Mouse (Mus musculus) cerebellum, adult 2 months (tissue): ENCODE measurements around the gene Rasal2. TPM values are rescaled to one million over a fixed set of nuclear protein-coding genes. Genes with fewer than 3 reads are reported as not detected.

Experiments
- DNase-seq, 2 experiments: peaks; one replicate each; pipeline ENCODE4 v3.0.0; 2021
- H3K27ac ChIP-seq: fragments of 200-500 bp; 2 replicates; pipeline ENCODE4 v1.5.1; 2012; ENCODE audit warnings: low read length, control low read depth, inconsistent platforms; ENCODE audit not compliant: insufficient read depth
- H3K27me3 ChIP-seq: fragments of 200-500 bp; 2 replicates; pipeline ENCODE4 v1.6.1; 2012; ENCODE audit warnings: inconsistent platforms, mild to moderate bottlenecking, low read length, moderate library complexity; ENCODE audit not compliant: control insufficient read depth, insufficient read depth
- H3K4me1 ChIP-seq: fragments of 200-500 bp; 2 replicates; pipeline ENCODE4 v1.6.1; 2011; ENCODE audit warnings: low read length; ENCODE audit not compliant: control insufficient read depth, insufficient read depth
- H3K4me3 ChIP-seq: fragments of 200-500 bp; replicated peaks from 2 replicates; pipeline ENCODE3; 2011; ENCODE audit warnings: mild to moderate bottlenecking, low read depth, low read length, control low read depth; ENCODE audit not compliant: insufficient read depth
- CTCF ChIP-seq: fragments of 200-500 bp; IDR thresholded peaks from 2 replicates; pipeline ENCODE4 v1.5.1; 2011; ENCODE audit warnings: low read depth, mild to moderate bottlenecking, control low read depth, low read length, moderate library complexity, borderline replicate concordance; ENCODE audit not compliant: insufficient read depth
- POLR2A ChIP-seq: fragments of 200-500 bp; IDR thresholded peaks from 2 replicates; pipeline ENCODE4 v1.6.1; 2011; ENCODE audit warnings: low read length, control low read depth, borderline replicate concordance; ENCODE audit not compliant: insufficient read depth
- WGBS: fragments of 180-500 bp; shearing (Covaris S2); methylation state at CpG from one replicate; pipeline ENCODE4 v1.1.7; 2018; 5-methylcytosine and 5-hydroxymethylcytosine counted together
- polyA plus RNA-seq: library from polyadenylated mRNA; depleted of rRNA; stranded (reverse); fragments of >200 nt; gene quantifications from 2 replicates; pipeline ENCODE4 v1.2.3, GENCODE M21; 2012

Rasal2 gene
- polyA plus RNA-seq, 1 experiment, result 14.6 TPM

- no peak for TF ChIP-seq CTCF
- no peak for TF ChIP-seq POLR2A
- Histone ChIP-seq H3K27ac (no peak overlapping the region), H3K4me1 (no peaks in the 10 kb centered on the region), H3K4me3 (no peak overlapping the region), H3K27me3 (no peaks in the 10 kb centered on the region)
- WGBS, result 89% methylated on average over 3 of the region's 3 CpGs
- no peak for DNase-seq
These were observed 191.5 kb downstream of the Rasal2 start for GRCm38 (mm10) chr1:157220910-157221309.

- Histone ChIP-seq H3K4me1 (no peaks in the 10 kb centered on the region), H3K27ac (no peak overlapping the region), H3K27me3 (no peaks in the 10 kb centered on the region), H3K4me3 (no peak overlapping the region)
- TF ChIP-seq POLR2A (no peak), CTCF (no peak)
- DNase-seq, result no peak
- 88% methylated on average over 1 of the region's 1 CpGs for WGBS
These were observed 191.9 kb downstream of the Rasal2 start for GRCm38 (mm10) chr1:157220466-157220865.

- no peaks in the 10 kb centered on the region for H3K27me3 ChIP-seq
- H3K4me3 ChIP-seq, result no peak overlapping the region
- no peak overlapping the region for H3K27ac ChIP-seq
- TF ChIP-seq POLR2A (no peak), CTCF (no peak)
- no peak for DNase-seq
- 8% methylated on average over 1 of the region's 1 CpGs for WGBS
- H3K4me1 ChIP-seq, result no peaks in the 10 kb centered on the region
These were observed 203.6 kb downstream of the Rasal2 start for GRCm38 (mm10) chr1:157208754-157209153.

GRCm38 (mm10) chr1:157205685-157206084, 206.7 kb downstream of the Rasal2 start:
- 52% methylated on average over 4 of the region's 4 CpGs for WGBS
- Histone ChIP-seq H3K27me3 (no peaks in the 10 kb centered on the region), H3K4me3 (no peak overlapping the region), H3K27ac (no peak overlapping the region), H3K4me1 (no peaks in the 10 kb centered on the region)
- DNase-seq, result no peak
- no peak for TF ChIP-seq CTCF
- TF ChIP-seq POLR2A, result no peak

GRCm38 (mm10) chr1:157183043-157183442, 229.4 kb downstream of the Rasal2 start:
- Histone ChIP-seq H3K27ac (no peak overlapping the region), H3K27me3 (no peaks in the 10 kb centered on the region), H3K4me3 (no peak overlapping the region), H3K4me1 (no peaks in the 10 kb centered on the region; the same call in 1 of the 2 replicates)
- no peak for DNase-seq
- TF ChIP-seq POLR2A, result no peak
- no peak for TF ChIP-seq CTCF
- 74% methylated on average over 3 of the region's 3 CpGs for WGBS

- WGBS, result 57% methylated on average over 5 of the region's 5 CpGs
- TF ChIP-seq CTCF (no peak), POLR2A (no peak)
- no peak overlapping the region for H3K27ac ChIP-seq
- no peaks in the 10 kb centered on the region for H3K27me3 ChIP-seq
- H3K4me3 ChIP-seq, result no peak overlapping the region
- no peaks in the 10 kb centered on the region; the same call in 1 of the 2 replicates for H3K4me1 ChIP-seq
- no peak for DNase-seq
These were observed 230.0 kb downstream of the Rasal2 start for GRCm38 (mm10) chr1:157182431-157182830.

GRCm38 (mm10) chr1:157181081-157181480, 231.3 kb downstream of the Rasal2 start:
- no peak for TF ChIP-seq CTCF
- TF ChIP-seq POLR2A, result no peak
- H3K4me1 ChIP-seq, result no peaks in the 10 kb centered on the region; the same call in 1 of the 2 replicates
- DNase-seq, result no peak
- H3K4me3 ChIP-seq, result no peak overlapping the region
- no peak overlapping the region for H3K27ac ChIP-seq
- H3K27me3 ChIP-seq, result no peaks in the 10 kb centered on the region

GRCm38 (mm10) chr1:157178988-157179764, 233.2 kb downstream of the Rasal2 start:
- 26% methylated on average over 9 of the region's 9 CpGs for whole genome bisulfite sequencing
- no peaks in the 10 kb centered on the region; the same call in 1 of the 2 replicates for H3K4me1 ChIP-seq
- H3K27me3 ChIP-seq, result no peaks in the 10 kb centered on the region
- DNase-seq, result no peak
- H3K4me3 ChIP-seq, result no peak overlapping the region
- no peak overlapping the region for H3K27ac ChIP-seq
- no peak for TF ChIP-seq CTCF
- no peak for TF ChIP-seq POLR2A
